Mouse (Mus musculus) layer of hippocampus, adult 9-10 months (tissue): ENCODE data around the gene Aqr.
"Not testable (repeated sequence)": the region's sequence is repeated elsewhere in the genome, so short reads cannot be mapped to it uniquely, and the experiment has no call there.

Experiments used
- DNase-seq: peaks from one replicate; pipeline ENCODE4 v3.0.0; 2022; ENCODE audit warnings: low spot score

Gene Aqr

DNA sequence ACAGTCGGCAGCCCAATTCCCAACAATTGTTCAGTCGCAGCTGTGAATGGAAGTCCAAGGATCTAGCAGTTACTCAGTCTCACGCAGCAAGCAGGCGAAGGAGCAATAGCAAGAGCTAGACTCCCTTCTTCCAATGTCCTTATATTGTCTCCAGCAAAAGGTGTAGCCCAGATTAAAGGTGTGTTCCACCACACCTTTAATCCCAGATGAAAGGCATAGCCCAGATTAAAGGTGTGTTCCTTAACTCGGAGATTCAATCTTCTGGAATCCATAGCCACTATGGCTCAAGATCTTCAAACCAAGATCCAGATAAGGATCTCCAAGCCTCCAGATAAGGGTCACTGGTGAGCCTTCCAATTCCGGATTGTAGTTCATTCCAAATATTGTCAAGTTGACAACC lies at the start of gene Aqr:
Gene Aqr (minus strand): TSS at position 101 of the 400 bp plus-strand sequence.
- not testable (repeated sequence) for DNase-seq

GRCm38 (mm10) chr2:114236566-114236965 lies 49.7 kb upstream of the Aqr start:
- no peak for DNase-seq

DNA sequence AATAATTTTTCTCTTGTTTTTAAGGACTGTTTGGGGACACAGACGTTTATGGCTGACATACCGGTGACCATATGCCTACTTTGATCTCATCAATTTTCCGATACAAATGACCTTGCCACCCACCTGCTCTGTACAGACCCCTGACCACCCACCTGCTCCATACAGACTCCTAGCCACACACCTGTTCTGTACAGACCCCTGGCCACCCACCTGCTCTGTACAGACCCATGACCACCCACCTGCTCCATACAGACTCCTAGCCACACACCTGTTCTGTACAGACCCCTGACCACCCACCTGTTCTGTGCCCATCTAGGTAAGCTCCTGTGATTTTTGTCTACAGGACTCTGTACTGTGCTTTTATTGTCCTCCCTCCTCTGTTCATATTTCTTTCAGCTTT lies 48.8 kb upstream of the Aqr start:
- no peak for DNase-seq

- DNase-seq = no peak
These were observed 44.4 kb upstream of the Aqr start for GRCm38 (mm10) chr2:114231248-114231647.

DNA sequence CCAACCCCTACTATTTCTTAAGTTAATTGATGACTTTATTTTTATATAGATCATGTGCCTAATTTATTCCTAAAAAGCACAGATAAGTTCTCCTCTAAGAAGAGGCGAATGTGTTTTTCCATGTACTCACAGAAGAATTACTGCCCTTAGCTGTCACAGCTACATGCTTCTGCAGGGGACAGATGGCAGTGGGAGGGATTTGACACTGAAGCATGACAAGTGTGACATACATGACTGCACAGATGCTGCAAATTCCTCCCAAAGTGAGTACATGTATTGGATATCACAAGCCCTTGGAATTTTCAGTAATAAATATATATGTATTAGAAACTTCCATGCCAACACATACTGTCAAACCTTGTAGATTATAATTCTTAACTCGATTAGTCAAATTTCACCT lies 41.8 kb upstream of the Aqr start:
- DNase-seq = no peak

GRCm38 (mm10) chr2:114205036-114205435 lies 18.2 kb upstream of the Aqr start:
- DNase-seq = no peak

DNA sequence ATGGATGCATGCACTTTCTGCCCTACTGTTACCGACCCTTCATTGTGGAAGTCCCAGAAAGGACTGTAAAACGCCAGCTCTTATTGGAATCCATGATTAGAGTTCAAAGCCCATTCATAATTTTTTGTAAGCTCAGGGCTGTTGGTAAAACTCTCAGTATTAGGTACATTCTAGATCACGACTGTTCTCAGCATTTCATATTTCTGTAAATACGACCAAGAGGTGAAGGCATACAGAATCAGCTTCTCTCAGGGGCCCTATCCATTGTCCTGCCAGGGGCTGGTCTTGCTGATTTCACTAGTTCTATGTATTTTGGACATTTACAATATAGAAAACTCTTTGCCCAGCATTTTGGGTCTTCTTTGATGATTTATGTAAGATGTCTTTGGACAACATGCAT lies 14.8 kb upstream of the Aqr start:
- no peak for DNase-seq

DNA sequence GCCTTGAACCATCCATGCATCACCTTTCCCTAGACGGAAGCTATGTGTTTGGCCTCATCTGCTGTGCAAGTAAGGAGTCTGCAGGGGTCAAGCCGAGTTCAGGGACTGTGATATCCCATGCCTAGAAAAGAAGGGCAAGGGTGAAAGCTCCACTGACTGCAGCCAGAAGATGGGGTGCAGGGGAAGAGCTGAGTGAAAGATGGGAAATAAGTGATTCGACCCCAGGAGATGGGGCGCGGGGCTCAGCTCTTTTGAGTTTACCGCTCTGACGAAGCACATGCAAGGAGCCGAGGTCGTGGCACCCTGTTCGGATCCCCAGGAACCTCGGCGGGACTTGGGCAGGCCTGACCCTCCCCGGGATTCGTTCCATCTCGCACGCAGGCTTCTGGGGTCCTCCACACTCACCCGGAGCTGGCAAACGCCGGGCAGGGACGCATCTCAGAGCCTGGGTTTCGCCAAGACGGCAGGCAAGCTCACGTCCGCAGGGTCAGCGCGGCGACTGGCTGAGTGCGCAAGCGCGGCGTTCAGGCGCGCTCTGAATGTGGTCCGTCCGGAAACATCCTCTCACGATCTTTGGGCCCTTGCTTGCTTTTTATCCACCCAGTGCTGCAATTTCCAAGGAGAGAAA lies 14.2 kb upstream of the Aqr start, which contains the start of gene Zfp770:
Gene Zfp770 (minus strand): TSS at position 538 of the 628 bp plus-strand sequence.
- peak; percentile 38 for DNase-seq

GRCm38 (mm10) chr2:114196421-114196820 lies 9.6 kb upstream of the Aqr start:
- no peak for DNase-seq

DNA sequence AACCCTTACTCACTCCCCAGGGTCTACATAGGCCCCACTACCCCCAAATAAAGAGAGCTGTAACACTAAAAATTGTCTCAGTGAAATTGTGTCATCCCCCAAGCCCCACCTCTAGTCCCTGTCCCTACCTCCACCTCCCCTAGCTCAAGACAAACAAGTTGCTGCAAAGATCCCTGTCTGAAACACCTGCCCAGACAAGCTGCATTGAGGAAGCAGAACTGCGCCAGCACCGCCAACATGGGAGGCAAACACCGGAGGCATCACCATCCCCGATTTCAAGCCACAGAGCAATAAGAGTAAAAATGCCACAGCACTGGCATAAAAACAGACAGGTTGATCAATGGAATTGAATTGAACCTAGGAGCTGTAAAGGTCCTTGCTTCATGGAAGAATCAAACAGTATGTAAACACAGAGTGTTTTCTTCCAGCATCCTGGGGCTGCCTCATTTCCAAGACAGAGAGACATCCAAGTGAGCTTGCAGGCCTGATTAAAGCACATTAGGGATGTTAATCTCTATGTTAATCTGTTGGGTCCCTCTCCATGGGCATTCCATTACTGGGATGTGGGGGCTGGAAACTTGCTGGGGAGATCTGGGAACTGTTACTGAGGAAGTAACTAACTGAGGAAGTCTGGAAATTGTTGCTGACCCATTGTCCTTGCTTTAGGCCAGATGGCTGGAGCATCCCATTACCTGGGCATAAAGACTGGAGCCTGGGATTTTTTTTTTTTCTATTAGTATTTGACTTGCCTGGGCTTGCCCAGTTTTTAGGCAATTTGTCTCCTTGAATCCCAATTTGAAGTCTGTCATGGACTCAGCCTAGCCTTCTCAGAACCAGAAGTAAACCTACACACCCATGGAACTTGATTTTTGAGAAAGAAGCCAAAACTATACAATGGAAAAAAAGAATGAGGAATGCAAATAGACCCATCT lies 8.8 kb downstream of the Aqr start:
- no peak for DNase-seq

DNA sequence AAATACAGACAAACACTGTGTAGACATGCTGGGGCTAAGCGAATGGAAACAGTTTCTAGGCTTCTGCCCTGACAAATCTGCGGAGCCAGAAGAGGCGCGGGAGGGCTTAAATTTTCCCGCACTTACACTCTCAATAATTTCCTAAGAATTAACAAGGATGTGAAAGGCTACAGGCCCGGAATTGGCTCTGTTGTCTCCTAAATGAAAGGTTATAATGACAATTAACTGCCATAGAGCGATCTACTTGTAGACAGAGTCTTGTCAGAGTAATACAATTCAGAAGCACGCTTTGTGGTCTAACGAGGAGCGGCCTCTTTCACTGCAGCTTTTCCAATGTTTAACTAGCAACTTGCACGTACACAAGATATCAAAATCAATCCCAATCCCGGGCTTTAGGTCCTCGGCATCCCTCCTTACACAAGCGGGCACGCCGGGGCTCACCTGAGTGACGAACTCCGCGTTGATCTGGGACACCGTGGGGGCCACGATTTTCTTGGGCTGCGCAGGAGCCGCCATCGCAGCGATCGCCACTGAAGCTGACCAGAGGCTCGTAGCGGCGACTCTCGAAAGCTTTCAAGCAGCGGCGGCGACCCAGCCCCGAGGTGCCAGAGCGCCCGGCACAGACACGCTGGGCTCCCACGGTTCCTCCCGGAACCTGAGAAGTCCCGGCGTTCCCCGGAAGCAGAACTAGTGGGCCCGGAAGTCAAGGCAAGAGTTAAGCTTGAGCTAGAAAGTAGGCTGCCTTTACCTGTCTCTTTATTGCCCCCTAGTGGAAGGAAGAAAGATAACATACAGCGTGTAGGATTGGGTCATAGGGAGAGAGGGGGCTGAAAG lies 12.0 kb downstream of the Aqr start:
- DNase-seq = peak; percentile 58

GRCm38 (mm10) chr2:114173248-114173647 lies 13.6 kb downstream of the Aqr start:
- no peak for DNase-seq

GRCm38 (mm10) chr2:114167837-114168236 lies 19.0 kb downstream of the Aqr start:
- DNase-seq = no peak

GRCm38 (mm10) chr2:114161978-114162377 lies 24.8 kb downstream of the Aqr start:
- no peak for DNase-seq

GRCm38 (mm10) chr2:114157345-114157744 lies 29.5 kb downstream of the Aqr start:
- DNase-seq = no peak

DNA sequence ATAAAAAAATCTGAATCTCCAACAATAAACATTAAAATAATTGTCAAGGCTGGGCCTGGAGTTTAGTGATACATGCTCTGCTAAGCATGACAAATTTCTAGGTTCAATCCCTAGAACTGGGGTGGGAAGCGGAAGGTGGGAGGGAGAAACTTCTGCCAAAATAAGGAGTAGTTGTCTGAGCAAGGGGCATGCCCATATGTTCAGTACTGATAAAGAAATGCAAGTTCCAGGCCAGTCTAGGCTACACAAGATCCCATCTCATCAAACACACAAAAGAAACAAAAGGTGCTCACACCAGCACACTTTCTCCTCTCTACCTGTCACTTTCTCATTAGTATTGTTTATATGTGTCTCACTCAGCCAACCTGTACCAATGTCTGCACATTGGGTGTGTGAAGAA lies 30.2 kb downstream of the Aqr start:
- DNase-seq = no peak

GRCm38 (mm10) chr2:114153247-114153646 lies 33.6 kb downstream of the Aqr start:
- DNase-seq = no peak

- no peak for DNase-seq
These were observed 39.9 kb downstream of the Aqr start for GRCm38 (mm10) chr2:114146864-114147458.

DNA sequence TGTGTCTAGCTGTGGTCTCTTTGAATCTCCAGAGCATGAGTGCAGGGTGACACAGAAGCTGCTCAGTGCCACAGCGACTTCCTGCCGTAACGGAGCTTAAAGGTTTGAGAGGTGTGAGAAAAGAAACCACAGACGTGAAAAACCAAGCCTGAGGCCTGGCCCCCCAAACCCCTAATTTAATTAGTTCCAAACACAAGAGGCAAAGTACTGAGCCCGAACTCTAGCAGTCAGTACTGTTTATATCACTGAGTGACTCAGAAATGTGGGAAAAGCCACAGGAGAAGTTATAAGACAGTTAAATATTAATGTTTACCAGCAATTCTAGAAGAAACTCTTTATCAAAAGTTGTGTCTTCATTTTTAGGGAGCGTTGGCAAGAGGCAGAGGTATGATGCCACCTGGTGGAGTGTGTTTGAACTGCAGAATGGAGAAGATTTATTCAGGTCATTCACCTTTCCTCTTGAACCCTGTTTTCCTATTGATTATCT lies 41.5 kb downstream of the Aqr start:
- peak; percentile 20 for DNase-seq

- DNase-seq = no peak
These were observed 41.9 kb downstream of the Aqr start for GRCm38 (mm10) chr2:114144915-114145314.

DNA sequence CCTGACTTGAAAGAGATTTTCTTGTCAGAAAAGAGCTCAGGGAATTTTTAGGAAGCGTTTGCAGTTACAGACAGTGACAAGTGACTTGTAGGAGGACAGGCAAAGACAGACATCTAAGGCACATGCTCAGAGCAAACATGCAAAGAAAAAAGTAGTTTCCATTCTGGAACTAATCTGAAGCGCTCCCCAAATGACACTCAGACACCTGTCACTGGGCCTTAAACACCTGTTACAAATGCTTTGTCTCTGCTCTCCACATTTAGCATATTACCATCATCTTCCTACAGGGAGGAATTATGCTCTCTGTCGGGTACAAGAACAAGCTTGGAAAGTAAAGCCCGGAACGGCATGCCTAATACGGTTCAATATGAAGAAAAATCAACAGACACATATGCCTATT lies 43.0 kb downstream of the Aqr start:
- no peak for DNase-seq

DNA sequence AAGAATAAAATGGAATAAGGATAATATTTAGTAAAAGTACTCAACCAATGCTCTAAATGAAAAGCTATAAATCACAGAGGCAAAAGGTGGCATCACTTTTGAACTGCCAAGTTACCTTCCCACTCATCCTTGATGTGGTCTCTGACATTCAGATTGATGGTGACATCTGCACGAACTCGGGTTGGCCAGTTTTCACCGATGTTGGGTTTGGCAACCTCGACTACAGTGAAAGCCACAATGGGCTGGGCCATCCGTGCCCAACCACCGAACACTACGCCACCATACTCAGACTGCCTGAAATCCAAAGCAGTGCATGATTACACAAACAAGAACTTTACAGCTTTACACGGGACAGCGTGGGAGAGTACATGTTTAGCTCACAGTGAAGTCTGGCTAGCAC lies 50.1 kb downstream of the Aqr start:
- DNase-seq = no peak
